Mouse (Mus musculus): ENCODE measurements around the gene Pcgf2. TPM values are rescaled to one million over a fixed set of nuclear protein-coding genes. Genes with fewer than 3 reads are reported as not detected.

Pcgf2 gene
- polyA plus RNA-seq, 1 experiment, result 9.1 TPM

DNA sequence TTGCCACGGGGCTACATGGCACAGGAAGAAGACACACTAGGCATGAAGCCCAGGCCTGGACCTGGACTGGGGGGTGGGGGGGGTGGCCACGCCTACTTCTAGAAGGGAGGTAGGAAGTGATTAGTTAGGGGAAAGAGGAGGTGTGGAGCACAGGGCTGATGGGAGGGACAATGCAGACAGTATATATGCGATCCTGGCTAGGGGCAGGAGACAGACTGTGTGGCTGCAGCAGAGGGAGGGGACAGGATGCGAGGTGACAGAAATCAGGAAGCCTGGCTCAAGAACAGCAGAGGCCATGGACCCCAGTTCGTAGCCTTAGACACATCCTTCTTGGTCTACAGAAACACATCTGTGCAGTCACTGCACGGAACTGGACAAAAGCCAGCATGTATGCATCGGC lies 23.4 kb upstream of the Pcgf2 start:
- no peak for TF ChIP-seq GATA1 (IDR thresholded peaks at IDR 0.05; ENCODE audit: low read length)

DNA sequence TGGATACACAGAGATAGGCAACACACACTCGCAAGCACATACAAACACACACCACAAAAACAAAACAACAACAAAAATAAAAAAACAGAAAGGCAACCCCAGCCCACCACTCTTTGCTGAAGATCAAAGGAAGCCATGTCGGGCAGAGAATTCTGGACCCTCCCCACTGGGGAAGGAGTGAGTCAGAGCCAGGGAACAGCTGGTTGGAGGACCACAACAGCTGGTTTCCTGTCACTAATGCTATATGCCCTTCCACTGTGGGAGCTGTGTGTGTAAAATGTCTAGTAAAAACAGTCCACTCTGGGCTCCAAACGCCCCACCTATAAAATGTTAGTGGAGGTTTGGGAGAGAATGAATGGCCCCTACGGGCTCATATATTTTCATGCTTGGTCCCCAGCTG lies 21.0 kb upstream of the Pcgf2 start:
- TF ChIP-seq GATA1 (IDR thresholded peaks at IDR 0.05; ENCODE audit: low read length), result no peak

DNA sequence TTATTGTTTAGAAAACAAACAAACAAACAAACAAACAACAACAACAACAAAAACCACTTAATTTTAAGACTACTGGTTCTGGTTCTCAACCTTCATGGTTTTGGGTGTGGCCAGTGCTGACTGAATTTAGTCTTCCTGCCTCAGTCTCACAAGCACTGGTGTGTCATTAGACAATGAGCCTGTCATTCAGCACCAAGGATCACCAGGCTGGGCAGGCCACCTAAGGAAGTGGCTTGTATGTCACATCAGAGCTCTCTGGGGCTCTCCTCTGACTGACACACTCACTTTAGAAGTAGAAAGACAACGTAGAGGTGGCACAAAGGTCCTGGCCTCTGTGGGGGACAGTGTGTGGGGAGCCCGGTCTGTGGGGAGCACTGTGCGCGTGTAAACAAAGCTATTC lies 18.7 kb upstream of the Pcgf2 start:
- TF ChIP-seq GATA1 (IDR thresholded peaks at IDR 0.05; ENCODE audit: low read length), result no peak

- TF ChIP-seq GATA1 (IDR thresholded peaks at IDR 0.05; ENCODE audit: low read length), result no peak
Measured at GRCm38 (mm10) chr11:97718281-97718860, 18.1 kb upstream of the Pcgf2 start.

GRCm38 (mm10) chr11:97717369-97718280 lies 17.3 kb upstream of the Pcgf2 start:
- TF ChIP-seq GATA1 (IDR thresholded peaks at IDR 0.05; ENCODE audit: low read length), result no peak

- no peak for TF ChIP-seq GATA1 (IDR thresholded peaks at IDR 0.05; ENCODE audit: low read length)
Measured at GRCm38 (mm10) chr11:97716021-97716420, 15.7 kb upstream of the Pcgf2 start.

- TF ChIP-seq GATA1 (IDR thresholded peaks at IDR 0.05; ENCODE audit: low read length), result no peak
Measured at GRCm38 (mm10) chr11:97714784-97715760, 14.8 kb upstream of the Pcgf2 start.

DNA sequence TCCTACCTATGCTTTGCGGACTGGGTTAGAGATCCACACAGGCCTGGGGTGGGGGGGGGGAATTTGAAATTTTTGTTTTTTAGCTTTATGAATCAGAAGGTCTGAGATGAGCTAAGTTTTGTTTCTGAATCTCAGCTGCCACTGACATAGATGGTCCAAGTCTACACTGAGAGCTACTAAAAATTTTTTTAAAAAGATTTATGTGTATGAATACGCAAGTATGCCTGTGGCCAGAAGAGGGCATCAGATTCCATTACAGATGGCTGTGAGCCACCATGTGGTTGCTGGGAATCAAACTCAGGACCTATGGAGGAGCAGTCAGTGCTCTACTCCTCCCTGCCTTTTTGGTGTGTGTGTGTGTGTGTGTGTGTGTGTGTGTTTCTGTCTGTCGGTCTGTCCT lies 14.1 kb upstream of the Pcgf2 start:
- TF ChIP-seq GATA1 (IDR thresholded peaks at IDR 0.05; ENCODE audit: low read length), result no peak

DNA sequence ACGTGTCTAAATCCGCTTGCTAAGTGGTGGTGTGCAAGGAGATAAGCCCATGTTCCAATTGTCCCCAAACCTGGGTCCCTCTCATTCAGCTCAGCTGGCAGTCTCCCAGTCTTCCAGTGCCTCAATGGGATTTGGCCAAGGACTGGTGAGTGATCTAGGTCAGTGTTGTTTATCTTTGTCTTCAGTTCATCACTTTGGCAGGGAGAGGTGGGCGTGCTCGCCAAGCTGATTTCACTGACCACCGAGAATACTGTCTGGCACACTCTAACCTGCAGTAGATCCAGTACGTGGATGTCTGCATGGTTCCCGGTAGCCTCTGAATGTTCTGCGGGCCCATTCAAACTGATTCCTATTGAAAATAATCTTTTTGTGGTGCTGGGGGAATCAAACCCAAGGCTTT lies 13.6 kb upstream of the Pcgf2 start:
- no peak for TF ChIP-seq GATA1 (IDR thresholded peaks at IDR 0.05; ENCODE audit: low read length)

DNA sequence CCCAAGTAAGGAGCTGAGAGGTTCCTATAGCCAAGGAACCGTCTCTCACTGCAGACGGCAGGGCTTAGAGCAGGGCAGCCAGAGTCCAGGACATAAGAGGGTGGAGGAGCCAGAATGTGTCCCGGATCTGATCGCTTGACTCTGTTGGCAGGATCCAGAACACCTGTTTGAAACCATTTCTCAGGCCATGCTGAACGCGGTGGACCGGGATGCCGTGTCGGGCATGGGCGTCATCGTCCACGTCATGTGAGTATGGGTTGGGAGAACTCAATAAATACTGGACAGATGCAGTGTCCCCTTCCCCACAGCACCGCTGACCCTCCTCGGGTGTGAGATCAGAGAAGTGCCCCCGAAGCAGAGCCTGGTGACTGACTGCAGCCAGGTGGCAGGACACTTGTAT lies 12.0 kb upstream of the Pcgf2 start:
- TF ChIP-seq GATA1 (IDR thresholded peaks at IDR 0.05; ENCODE audit: low read length), result no peak

DNA sequence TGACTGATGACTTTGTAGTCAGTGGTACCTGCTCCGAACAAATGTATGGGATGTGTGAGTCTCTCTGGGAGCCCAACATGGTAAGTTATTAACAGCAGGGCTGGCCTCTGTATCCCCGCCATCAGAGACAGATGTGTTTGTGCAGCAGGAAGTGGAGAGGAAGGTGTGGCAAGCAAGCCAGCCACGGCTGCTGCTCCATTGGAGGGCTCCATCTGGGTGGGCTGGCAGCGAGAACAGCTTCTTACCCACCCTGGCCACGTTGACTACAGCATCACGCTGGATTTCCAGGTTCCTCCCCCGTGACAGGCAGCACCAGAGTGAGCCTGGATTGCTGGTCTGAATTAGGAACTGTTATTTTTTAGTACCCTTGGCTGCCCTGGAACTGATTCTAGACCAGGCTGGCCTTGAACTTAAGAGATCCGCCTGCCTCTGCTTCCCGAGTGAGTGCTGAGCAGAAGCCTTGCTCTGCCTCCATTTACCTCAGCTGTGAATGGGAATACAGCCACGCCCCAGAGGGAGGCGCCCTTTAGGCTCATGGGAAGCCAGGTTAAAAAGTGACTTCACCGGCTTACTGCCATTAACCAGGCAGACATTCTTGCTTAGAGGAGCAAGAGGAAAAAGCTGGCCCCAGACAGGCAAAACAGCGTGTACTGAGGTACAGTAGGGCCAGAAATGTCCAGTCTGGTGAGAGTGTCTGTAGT lies 11.1 kb upstream of the Pcgf2 start:
- TF ChIP-seq GATA1 (IDR thresholded peaks at IDR 0.05; ENCODE audit: low read length), result no peak

- no peak for TF ChIP-seq GATA1 (IDR thresholded peaks at IDR 0.05; ENCODE audit: low read length)
Measured at GRCm38 (mm10) chr11:97703039-97703826, 2.9 kb upstream of the Pcgf2 start, which contains the start of gene Psmb3. TSS of gene Psmb3 (plus strand) at chr11:97703399.

GRCm38 (mm10) chr11:97702393-97702745 lies 2.1 kb upstream of the Pcgf2 start:
- no peak for TF ChIP-seq GATA1 (IDR thresholded peaks at IDR 0.05; ENCODE audit: low read length)
